Mouse (Mus musculus) E14TG2a.4 (cell line): ENCODE results near the gene Fsd1.

ENCODE experiments used
- CTCF ChIP-seq: conservative IDR thresholded peaks from 2 replicates; pipeline ENCODE4 v1.5.1; 2014; ENCODE audit warnings: low read length
- NANOG ChIP-seq: IDR thresholded peaks from 2 replicates; pipeline ENCODE4 v1.6.1; 2014; ENCODE audit warnings: borderline replicate concordance, low read length, mixed read lengths

DNA sequence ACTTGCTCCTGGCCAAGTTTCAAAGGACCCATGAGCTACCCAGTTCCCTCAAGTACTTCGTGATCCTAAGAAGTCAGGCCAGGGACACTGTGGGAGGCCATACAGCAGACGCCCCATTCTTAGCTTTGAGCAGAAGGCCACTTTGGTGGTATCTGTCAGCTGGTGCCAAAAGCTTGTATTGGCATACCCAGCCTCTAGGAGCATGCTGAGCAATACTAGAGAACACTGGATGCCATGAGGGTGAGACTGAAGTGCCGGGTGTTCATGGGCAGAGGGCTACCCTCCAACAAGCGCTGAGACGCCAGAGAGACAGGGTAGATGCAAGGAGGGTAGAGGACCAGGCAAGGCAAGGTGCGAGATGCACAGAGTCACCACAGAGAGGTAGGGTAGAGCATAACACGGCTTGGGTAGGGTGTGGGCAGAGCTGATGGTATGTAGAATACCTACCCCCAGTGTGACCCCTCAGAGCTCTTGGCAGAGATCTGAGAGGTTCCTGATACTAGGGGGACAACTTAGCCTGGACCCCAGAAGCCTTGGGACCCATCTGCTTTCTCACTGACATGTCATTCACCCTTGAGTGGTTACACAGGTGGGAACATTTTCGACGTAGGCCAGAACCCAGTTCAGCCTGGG is 44.0 kb downstream of the Fsd1 start:
- no peak for TF ChIP-seq CTCF
- no peak for TF ChIP-seq NANOG
